Mouse (Mus musculus): ENCODE measurements around the gene Vmn1r203. TPM values are rescaled to one million over a fixed set of nuclear protein-coding genes. Genes with fewer than 3 reads are reported as not detected.
"Not testable (repeated sequence)": the region's sequence is repeated elsewhere in the genome, so short reads cannot be mapped to it uniquely, and the experiment has no call there.

Gene Vmn1r203
- not detected for total RNA-seq (2021)

DNA sequence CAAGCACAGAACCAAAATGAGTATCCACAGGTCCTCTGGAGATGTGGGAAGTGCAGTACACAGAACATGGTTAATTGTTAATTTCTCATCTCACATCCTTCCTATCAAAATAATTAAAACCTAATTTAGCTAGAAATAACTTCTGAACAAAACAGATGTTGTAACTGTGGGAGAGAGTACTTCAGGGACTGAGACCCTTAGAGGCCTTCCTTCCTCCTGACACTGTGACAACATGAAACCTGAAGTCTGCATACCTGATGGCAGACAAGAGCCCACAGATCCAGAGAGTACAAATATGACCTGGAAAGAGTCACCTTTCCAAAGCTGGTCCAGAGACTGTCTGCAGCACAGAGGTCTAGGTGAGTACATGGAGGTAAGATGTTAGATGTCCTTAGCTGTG, at the start of gene Vmn1r203:
Gene Vmn1r203 (plus strand): TSS at position 301 of the 400 bp plus-strand sequence.
- DNase-seq (ENCODE audit: extremely low spot score in 1 of 2, low spot score in 1 of 2): no peak

DNA sequence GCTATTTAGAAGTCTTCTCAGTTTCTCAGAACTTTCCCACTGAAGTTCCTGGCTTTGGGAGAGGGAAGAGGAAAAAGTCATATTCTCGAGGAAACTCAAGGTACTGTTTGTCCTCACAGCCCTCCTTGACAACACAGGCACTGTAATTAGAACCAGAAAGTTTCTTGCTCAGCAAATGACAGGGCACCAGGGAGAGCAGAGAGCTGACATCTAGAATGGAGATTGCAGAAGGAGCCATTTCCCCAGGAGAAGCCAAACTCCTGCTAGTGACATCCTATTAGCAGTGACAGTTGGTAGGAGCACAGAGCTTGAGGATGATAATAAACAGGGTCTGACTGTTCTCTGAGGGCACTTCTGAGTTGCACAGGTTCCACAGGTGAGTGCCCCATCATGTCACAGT, 46.3 kb upstream of the Vmn1r203 start, which contains the start of gene Vmn1r201:
Gene Vmn1r201 (plus strand): TSS at position 301 of the 400 bp plus-strand sequence.
- no peak for DNase-seq (ENCODE audit: extremely low spot score in 1 of 2, low spot score in 1 of 2)

DNA sequence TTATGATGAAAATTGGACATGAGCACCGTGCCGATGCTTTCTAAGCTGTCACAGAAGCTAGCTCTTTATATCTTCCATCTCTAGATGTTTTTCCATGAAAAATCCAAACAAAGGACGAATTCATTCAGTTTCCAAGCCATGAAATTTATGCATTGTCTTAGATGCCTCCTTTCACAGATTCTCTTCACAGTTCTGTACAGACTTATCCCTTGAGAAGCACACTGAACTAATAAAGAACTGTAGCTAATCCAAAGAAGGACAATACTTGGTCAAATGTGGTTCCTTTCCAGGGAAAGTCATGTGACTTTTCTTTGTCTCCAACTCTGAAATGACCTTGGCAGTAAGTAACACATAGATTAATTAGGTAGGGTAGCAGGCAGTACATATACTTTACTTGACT, 15.5 kb upstream of the Vmn1r203 start:
- no peak for DNase-seq (ENCODE audit: extremely low spot score in 1 of 2, low spot score in 1 of 2)

DNA sequence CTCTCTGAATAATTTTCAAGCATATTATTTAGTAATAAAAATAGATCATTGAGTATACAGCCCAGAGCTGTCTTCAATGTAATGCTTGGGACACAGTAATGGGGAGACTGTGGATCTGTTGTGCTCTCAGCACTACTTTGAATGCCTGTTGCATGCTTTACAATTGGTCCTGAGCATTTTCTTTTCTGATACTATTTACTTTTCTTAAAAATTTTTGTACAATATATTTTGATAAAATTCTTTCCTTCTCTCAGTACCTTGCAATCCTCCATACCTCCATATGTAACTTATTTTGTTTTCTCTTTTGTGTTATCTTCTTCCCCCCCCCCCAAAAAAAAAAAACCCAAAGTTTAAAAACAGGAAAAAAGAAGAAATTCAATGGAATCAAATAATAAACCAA, 12.6 kb upstream of the Vmn1r203 start, which contains the start of gene Vmn1r202:
Gene Vmn1r202 (minus strand): TSS at position 101 of the 400 bp plus-strand sequence.
- no peak for DNase-seq (ENCODE audit: extremely low spot score in 1 of 2, low spot score in 1 of 2)

DNA sequence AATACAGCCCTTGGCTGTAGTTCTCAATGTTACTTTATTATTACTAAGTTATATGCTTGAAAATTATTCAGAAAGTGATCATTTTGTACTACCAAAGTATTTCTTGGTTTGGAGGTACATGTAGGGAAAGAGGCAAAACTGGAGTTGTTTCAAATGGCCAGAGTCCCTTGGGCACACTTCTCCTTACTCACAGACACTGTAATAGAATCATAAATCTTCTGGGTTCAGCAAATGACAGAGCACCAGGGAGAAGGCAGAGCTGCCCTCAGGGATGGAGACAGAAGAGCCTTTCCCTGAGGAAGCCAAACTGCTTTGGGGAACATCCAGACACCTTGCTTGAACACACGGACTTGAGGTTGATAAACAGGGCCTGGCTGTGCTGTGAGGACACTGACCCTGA, 35.0 kb downstream of the Vmn1r203 start, which contains the start of gene Vmn1r204:
Gene Vmn1r204 (plus strand): TSS at position 301 of the 400 bp plus-strand sequence.
- not testable (repeated sequence) for DNase-seq (ENCODE audit: extremely low spot score in 1 of 2, low spot score in 1 of 2)

DNA sequence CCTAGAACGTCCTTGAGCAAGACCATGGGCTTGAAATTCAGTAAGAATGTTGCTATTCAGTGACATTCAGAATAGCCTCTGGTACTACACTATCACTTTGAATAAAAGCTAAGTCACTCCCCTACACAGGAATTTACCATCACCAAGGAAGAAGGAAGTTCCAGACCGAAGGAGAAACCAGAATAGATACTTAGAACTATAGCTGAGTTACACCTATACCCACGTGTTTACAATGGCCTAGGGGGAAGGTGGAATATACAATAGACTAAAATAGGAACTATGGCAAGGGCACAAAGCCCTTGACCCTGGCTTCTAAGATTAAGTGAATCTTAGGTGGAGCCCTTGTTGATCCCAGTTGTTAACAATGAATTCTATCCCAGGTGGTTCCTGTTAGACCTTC, 57.0 kb downstream of the Vmn1r203 start:
- not testable (repeated sequence) for DNase-seq (ENCODE audit: extremely low spot score in 1 of 2, low spot score in 1 of 2)

Other genes with a start within 250 kb of the Vmn1r203 start
- not detected for gene Vmn1r195, start 247.6 kb upstream of the Vmn1r203 start, total RNA-seq (2021)
- not detected for gene Vmn1r196, start 228.2 kb upstream of the Vmn1r203 start, total RNA-seq (2021)
- gene Vmn1r197, start 193.5 kb upstream of the Vmn1r203 start, total RNA-seq (2021): not detected
- not detected for gene Vmn1r198, start 167.8 kb upstream of the Vmn1r203 start, total RNA-seq (2021)
- not detected for gene Vmn1r199, start 138.3 kb upstream of the Vmn1r203 start, total RNA-seq (2021)
- not detected for gene Vmn1r200, start 127.7 kb upstream of the Vmn1r203 start, total RNA-seq (2021)
- not detected for gene Vmn1r201, start 46.2 kb upstream of the Vmn1r203 start, total RNA-seq (2021)
- gene Vmn1r202, start 12.7 kb upstream of the Vmn1r203 start, total RNA-seq (2021): under 1 TPM in 1 of 2 experiments, not detected in 1; 0.07 TPM
- not detected for gene Vmn1r204, start 35.1 kb downstream of the Vmn1r203 start, total RNA-seq (2021)
- not detected for gene Vmn1r205, start 74.9 kb downstream of the Vmn1r203 start, total RNA-seq (2021)
- not detected for gene Vmn1r206, start 106.1 kb downstream of the Vmn1r203 start, total RNA-seq (2021)
- gene Vmn1r207-ps, start 211.5 kb downstream of the Vmn1r203 start, total RNA-seq (2021): under 1 TPM; 0.14 to 0.17 TPM